In the genomic region with DNA sequence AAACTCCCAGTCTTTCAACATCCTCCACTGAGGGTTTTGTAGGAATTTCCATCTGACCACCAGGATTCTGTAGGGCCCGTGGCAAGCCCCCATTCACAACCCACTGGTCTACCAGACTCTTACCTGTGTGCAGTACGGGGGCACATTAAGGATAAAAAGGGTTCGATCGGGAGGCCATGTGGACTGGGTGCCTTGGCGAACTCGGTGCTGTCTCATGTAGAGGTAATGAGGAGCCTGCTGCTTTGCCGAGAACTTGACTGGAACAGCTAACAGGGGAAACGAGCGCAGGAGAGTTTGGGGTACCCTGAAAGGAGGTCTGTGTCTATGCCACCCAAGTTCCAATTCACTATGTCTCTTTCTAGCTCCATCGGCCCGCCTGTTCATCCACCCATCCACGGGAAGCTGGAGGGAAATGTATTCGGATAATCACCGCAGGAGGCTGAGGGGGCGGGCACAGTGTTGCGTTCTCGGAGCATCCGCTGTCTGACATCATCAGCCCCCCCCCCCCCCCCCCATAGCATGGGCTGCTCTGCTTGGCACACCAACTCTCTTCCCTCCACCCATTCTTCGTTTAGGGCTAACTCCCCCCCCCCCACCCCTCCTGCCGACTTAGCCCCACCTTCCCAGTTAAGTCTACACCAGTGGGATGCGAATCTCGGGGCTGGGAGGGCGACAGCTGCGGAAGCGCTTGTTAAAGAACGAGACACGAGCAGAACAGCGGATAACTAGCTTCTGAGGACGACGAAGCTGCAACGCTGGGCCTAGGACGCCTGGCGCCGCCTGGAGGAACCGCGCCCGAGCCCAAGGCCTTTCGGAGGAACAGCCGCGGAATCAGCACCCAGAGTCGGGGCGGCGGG, we compare ENCODE assay signal across 7 mouse cellular contexts. TPM values are rescaled to one million over a fixed set of nuclear protein-coding genes. Genes with fewer than 3 reads are reported as not detected.
DNase-seq lines count a peak whose midpoint lies in the region; ATAC-seq and TF ChIP-seq lines count a peak whose summit lies in the region.

No protein-coding gene starts in this region.

- DNase-seq in ES-E14 (ENCODE audit: low read depth, low spot score): peak; percentile 39
- DNase-seq in embryonic facial prominence, embryonic 14.5 days (ENCODE audit: low spot score): peak; percentile 77
- peak; percentile 70 for DNase-seq in hindbrain, embryonic 10.5 days (ENCODE audit: low spot score)
- peak; percentile 73 to 74 for DNase-seq in left cerebral cortex, postnatal 14 days (ENCODE audit: low spot score in 2 of 2)

- no peaks in the 10 kb centered on the region for H3K9me3 ChIP-seq in ES-E14 (ENCODE audit: control insufficient read depth, insufficient read depth, low read depth, low read length)
- no peaks in the 10 kb centered on the region for H3K9me3 ChIP-seq in embryonic facial prominence, embryonic 14.5 days (ENCODE audit: control insufficient read depth, low read length)
- no peaks in the 10 kb centered on the region for H3K9me3 ChIP-seq in hindbrain, embryonic 10.5 days
- no peaks in the 10 kb centered on the region for H3K9me3 ChIP-seq in megakaryocyte, embryonic 14.5 days

- ATAC-seq in embryonic facial prominence, embryonic 14.5 days (ENCODE audit: low read depth): peak; percentile 51

- peak overlapping the region; percentile 22 for H3K27ac ChIP-seq in ES-E14 (ENCODE audit: insufficient read depth, low read depth, low read length, poor library complexity, severe bottlenecking)
- peak overlapping the region; percentile 67 for H3K27ac ChIP-seq in bone marrow macrophage, adult 2 months (ENCODE audit: insufficient read depth, low read depth, low read length)
- peak overlapping the region; percentile 78; the same call in 1 of the 2 replicates for H3K27ac ChIP-seq in embryonic facial prominence, embryonic 14.5 days (replicated peaks; ENCODE audit: low read depth, low read length)
- peak overlapping the region; percentile 89 for H3K27ac ChIP-seq in hindbrain, embryonic 10.5 days
- H3K27ac ChIP-seq in small intestine, adult 2 months (ENCODE audit: insufficient read depth, low read depth, low read length): peak overlapping the region; percentile 40; the same call in 1 of the 2 replicates

- no peak for TF ChIP-seq CTCF in bone marrow macrophage, adult 2 months (IDR thresholded peaks at IDR 0.05; ENCODE audit: low read depth, low read length)
- no peak for TF ChIP-seq CTCF in small intestine, adult 2 months (IDR thresholded peaks at IDR 0.05; ENCODE audit: extremely low read depth, insufficient read length, insufficient replicate concordance, low read depth, low read length)

- H3K4me1 ChIP-seq in ES-E14 (ENCODE audit: control insufficient read depth in 2 of 2, insufficient read depth in 2 of 2, low read length in 2 of 2, poor library complexity in 1 of 2): peaks cover 0 to 9% of the 10 kb centered on the region in 2 experiments; a peak in 1 of 4 replicates
- H3K4me1 ChIP-seq in bone marrow macrophage, adult 2 months (ENCODE audit: control insufficient read depth, insufficient read depth, low read length): peaks cover 2% of the 10 kb centered on the region; the same call in 1 of the 2 replicates
- H3K4me1 ChIP-seq in embryonic facial prominence, embryonic 14.5 days (ENCODE audit: control insufficient read depth, insufficient read depth, low read length): peaks cover 5% of the 10 kb centered on the region; the same call in 1 of the 2 replicates
- H3K4me1 ChIP-seq in hindbrain, embryonic 10.5 days (replicated peaks): peaks cover 12% of the 10 kb centered on the region
- peaks cover 35% of the 10 kb centered on the region for H3K4me1 ChIP-seq in megakaryocyte, embryonic 14.5 days
- H3K4me1 ChIP-seq in small intestine, adult 2 months (ENCODE audit: control insufficient read depth, insufficient read depth, insufficient read length, low read length): peaks cover 7% of the 10 kb centered on the region; the same call in 1 of the 2 replicates

- 2% methylated on average over 25 of the region's 43 CpGs for WGBS in embryonic facial prominence, embryonic 14.5 days
- WGBS in hindbrain, embryonic 10.5 days: 5% methylated on average over 43 of the region's 43 CpGs
- WGBS in small intestine, adult 2 months: 1% methylated on average over 43 of the region's 43 CpGs

- H3K4me2 ChIP-seq in embryonic facial prominence, embryonic 14.5 days (ENCODE audit: low read depth, low read length): peak overlapping the region; percentile 58

- H3K4me3 ChIP-seq in ES-E14 (ENCODE audit: insufficient read depth in 1 of 2, low read depth in 1 of 2, low read length in 2 of 2, poor library complexity in 1 of 2, severe bottlenecking in 1 of 2): peak overlapping the region; percentile 78 to 90
- H3K4me3 ChIP-seq in bone marrow macrophage, adult 2 months (ENCODE audit: insufficient read depth, low read length): peak overlapping the region; percentile 92
- peak overlapping the region; percentile 80 for H3K4me3 ChIP-seq in embryonic facial prominence, embryonic 14.5 days (ENCODE audit: low read depth, low read length)
- peak overlapping the region; percentile 92 for H3K4me3 ChIP-seq in hindbrain, embryonic 10.5 days
- peak overlapping the region; percentile 94 for H3K4me3 ChIP-seq in megakaryocyte, embryonic 14.5 days (replicated peaks)
- peak overlapping the region; percentile 99 for H3K4me3 ChIP-seq in small intestine, adult 2 months (ENCODE audit: low read depth, low read length)

- peaks cover 44% of the 10 kb centered on the region for H3K36me3 ChIP-seq in ES-E14 (ENCODE audit: control insufficient read depth, insufficient read depth, low read length, poor library complexity, severe bottlenecking)
- H3K36me3 ChIP-seq in embryonic facial prominence, embryonic 14.5 days (ENCODE audit: control insufficient read depth, insufficient read depth, low read length): peaks cover 52% of the 10 kb centered on the region
- H3K36me3 ChIP-seq in hindbrain, embryonic 10.5 days: peaks cover 61% of the 10 kb centered on the region
- peaks cover 69% of the 10 kb centered on the region for H3K36me3 ChIP-seq in megakaryocyte, embryonic 14.5 days (replicated peaks; ENCODE audit: low read length)
- peaks cover 38% of the 10 kb centered on the region for H3K36me3 ChIP-seq in small intestine, adult 2 months (ENCODE audit: control insufficient read depth, insufficient read depth, low read length)

- no peak for TF ChIP-seq POLR2A in bone marrow macrophage, adult 2 months (IDR thresholded peaks at IDR 0.05; ENCODE audit: borderline replicate concordance, low read depth, low read length)
- TF ChIP-seq POLR2A in small intestine, adult 2 months (IDR thresholded peaks at IDR 0.05; ENCODE audit: low read depth, low read length): no peak

- peak overlapping the region; percentile 92 for H3K9ac ChIP-seq in ES-E14 (ENCODE audit: insufficient read depth, low read depth, low read length, poor library complexity, severe bottlenecking)
- peak overlapping the region; percentile 73 for H3K9ac ChIP-seq in embryonic facial prominence, embryonic 14.5 days (ENCODE audit: low read depth, low read length)

- intact Hi-C loops in left cerebral cortex, postnatal 14 days (cut with DNase I): loop anchor here (5.0 kb wide), 1 partner anchor 315 kb away; no protein-coding TSS in a partner anchor

- H3K27me3 ChIP-seq in embryonic facial prominence, embryonic 14.5 days (replicated peaks; ENCODE audit: control insufficient read depth, insufficient read depth, low read length): no peaks in the 10 kb centered on the region
- H3K27me3 ChIP-seq in hindbrain, embryonic 10.5 days (ENCODE audit: insufficient read depth, poor library complexity, severe bottlenecking): no peaks in the 10 kb centered on the region
- no peaks in the 10 kb centered on the region for H3K27me3 ChIP-seq in megakaryocyte, embryonic 14.5 days (replicated peaks)
- H3K27me3 ChIP-seq in small intestine, adult 2 months (ENCODE audit: control insufficient read depth, insufficient read depth, low read length): no peaks in the 10 kb centered on the region

- in situ Hi-C loops in ES-E14 (cut with MboI; ENCODE audit: low sequenced_read_pairs in 2 of 2, unreplicated experiment in 2 of 2): no loop called here

RNA-seq across cellular contexts. Expression of gene Rrp7a, which starts 0.7 kb away (rescaled TPM):
- total RNA-seq in ES-E14 (2012; rRNA removed): 103 and 114 TPM in 2 replicates
- polyA plus RNA-seq in bone marrow macrophage, adult 2 months (2012; ENCODE audit: insufficient read depth, insufficient read length, missing spikeins): 54.1 and 66.1 TPM in 2 replicates
- polyA plus RNA-seq in embryonic facial prominence, embryonic 14.5 days (2014; fragmentation: Nextera tagmentation; extraction: Ambion mirVana): 61.6 and 63.0 TPM in 2 replicates
- 85.3 and 85.4 TPM in 2 replicates for polyA plus RNA-seq in hindbrain, embryonic 10.5 days (2016; fragmentation: Nextera tagmentation; extraction: Ambion mirVana)
- 100 to 1,000 TPM; 131 to 151 TPM for total RNA-seq in left cerebral cortex, postnatal 14 days (2021)
- 23.5 and 59.4 TPM in 2 replicates for polyA plus RNA-seq in megakaryocyte, embryonic 14.5 days (2012; ENCODE audit: insufficient read depth, low replicate concordance)
- polyA plus RNA-seq in small intestine, adult 2 months (2012; rRNA removed): 33.1 and 72.4 TPM in 2 replicates

RNA-seq across cellular contexts. Expression of gene Poldip3, which starts 27.2 kb away (rescaled TPM):
- total RNA-seq in ES-E14 (2012; rRNA removed): 104 and 165 TPM in 2 replicates
- 57.9 and 64.2 TPM in 2 replicates for polyA plus RNA-seq in bone marrow macrophage, adult 2 months (2012; ENCODE audit: insufficient read depth, insufficient read length, missing spikeins)
- polyA plus RNA-seq in embryonic facial prominence, embryonic 14.5 days (2014; fragmentation: Nextera tagmentation; extraction: Ambion mirVana): 126 and 151 TPM in 2 replicates
- polyA plus RNA-seq in hindbrain, embryonic 10.5 days (2016; fragmentation: Nextera tagmentation; extraction: Ambion mirVana): 180 and 190 TPM in 2 replicates
- 10 to 100 TPM; 84.2 to 88.4 TPM for total RNA-seq in left cerebral cortex, postnatal 14 days (2021)
- 69.1 and 81.7 TPM in 2 replicates for polyA plus RNA-seq in megakaryocyte, embryonic 14.5 days (2012; ENCODE audit: insufficient read depth, low replicate concordance)
- polyA plus RNA-seq in small intestine, adult 2 months (2012; rRNA removed): 24.5 and 46.7 TPM in 2 replicates

RNA-seq across cellular contexts. Expression of gene Serhl, which starts 32.6 kb away (rescaled TPM):
- total RNA-seq in ES-E14 (2012; rRNA removed): 16.3 and 16.4 TPM in 2 replicates
- polyA plus RNA-seq in bone marrow macrophage, adult 2 months (2012; ENCODE audit: insufficient read depth, insufficient read length, missing spikeins): 36.2 and 40.8 TPM in 2 replicates
- polyA plus RNA-seq in embryonic facial prominence, embryonic 14.5 days (2014; fragmentation: Nextera tagmentation; extraction: Ambion mirVana): 63.8 and 71.6 TPM in 2 replicates
- polyA plus RNA-seq in hindbrain, embryonic 10.5 days (2016; fragmentation: Nextera tagmentation; extraction: Ambion mirVana): 57.1 and 58.9 TPM in 2 replicates
- total RNA-seq in left cerebral cortex, postnatal 14 days (2021): 1 to 10 TPM; 8.9 to 9.9 TPM
- 4.7 and 8.1 TPM in 2 replicates for polyA plus RNA-seq in megakaryocyte, embryonic 14.5 days (2012; ENCODE audit: insufficient read depth, low replicate concordance)
- polyA plus RNA-seq in small intestine, adult 2 months (2012; rRNA removed): 51.2 and 133 TPM in 2 replicates

RNA-seq across cellular contexts. Expression of gene Cyb5r3, which starts 50.5 kb away (rescaled TPM):
- total RNA-seq in ES-E14 (2012; rRNA removed): 81.5 and 94.2 TPM in 2 replicates
- 101 and 112 TPM in 2 replicates for polyA plus RNA-seq in bone marrow macrophage, adult 2 months (2012; ENCODE audit: insufficient read depth, insufficient read length, missing spikeins)
- polyA plus RNA-seq in embryonic facial prominence, embryonic 14.5 days (2014; fragmentation: Nextera tagmentation; extraction: Ambion mirVana): 125 and 126 TPM in 2 replicates
- polyA plus RNA-seq in hindbrain, embryonic 10.5 days (2016; fragmentation: Nextera tagmentation; extraction: Ambion mirVana): 240 and 270 TPM in 2 replicates
- 10 to 100 TPM; 67.9 to 69.6 TPM for total RNA-seq in left cerebral cortex, postnatal 14 days (2021)
- polyA plus RNA-seq in megakaryocyte, embryonic 14.5 days (2012; ENCODE audit: insufficient read depth, low replicate concordance): 127 and 215 TPM in 2 replicates
- 426 and 624 TPM in 2 replicates for polyA plus RNA-seq in small intestine, adult 2 months (2012; rRNA removed)

Comparison
In these comparisons a context has a peak if more than half of its experiments do, and no peak if none do; other contexts are left out.
1. Peak in every context shown above with its lines: DNase-seq, ATAC-seq, H3K4me3 ChIP-seq and H3K27ac ChIP-seq.
2. H3K27ac ChIP-seq: peak in every context shown above with its lines; median percentile 89 in hindbrain, embryonic 10.5 days; 78 in embryonic facial prominence, embryonic 14.5 days; 67 in bone marrow macrophage, adult 2 months; 40 in small intestine, adult 2 months; 22 in ES-E14.